Mouse (Mus musculus) spleen, adult 2 months (tissue): ENCODE results near the gene Intu. TPM values are rescaled to one million over a fixed set of nuclear protein-coding genes. Genes with fewer than 3 reads are reported as not detected.

Source experiments
- DNase-seq, 2 experiments: peaks; one replicate each; pipeline versions ENCODE4 v3.0.0 to v3.0.0-alpha.2; 2012 to 2021; ENCODE audit warnings: low spot score in 2 of 2, low read depth in 1 of 2
- H3K27ac ChIP-seq: fragments of 200-500 bp; 2 replicates; pipeline ENCODE4 v1.5.1; 2012; ENCODE audit warnings: low read length, inconsistent platforms; ENCODE audit not compliant: insufficient read depth
- H3K27me3 ChIP-seq: fragments of 200-500 bp; 2 replicates; pipeline ENCODE4 v1.6.1; 2012; ENCODE audit warnings: mild to moderate bottlenecking, moderate library complexity, low read length, inconsistent platforms; ENCODE audit not compliant: control insufficient read depth, insufficient read depth
- H3K36me3 ChIP-seq: fragments of 200-500 bp; 2 replicates; pipeline ENCODE4 v1.6.1; 2012; ENCODE audit warnings: mild to moderate bottlenecking, low read length, inconsistent platforms; ENCODE audit not compliant: control insufficient read depth, insufficient read depth
- H3K4me1 ChIP-seq: fragments of 200-500 bp; 2 replicates; pipeline ENCODE4 v1.6.1; 2011; ENCODE audit warnings: inconsistent platforms; ENCODE audit not compliant: control insufficient read depth, insufficient read depth, insufficient read length
- H3K4me3 ChIP-seq: fragments of 200-500 bp; 2 replicates; pipeline ENCODE4 v1.5.1; 2011; ENCODE audit warnings: mild to moderate bottlenecking, inconsistent platforms; ENCODE audit not compliant: insufficient read depth, insufficient read length; ENCODE audit errors: extremely low read depth
- CTCF ChIP-seq: fragments of 200-500 bp; IDR thresholded peaks from 2 replicates; pipeline ENCODE4 v1.5.1; 2011; ENCODE audit warnings: mild to moderate bottlenecking, inconsistent platforms; ENCODE audit not compliant: insufficient read depth, insufficient read length, insufficient replicate concordance; ENCODE audit errors: extremely low read depth
- POLR2A ChIP-seq: fragments of 200-500 bp; IDR thresholded peaks from 2 replicates; pipeline ENCODE4 v1.6.1; 2011; ENCODE audit warnings: low read depth, low read length, inconsistent platforms
- WGBS: fragments of 180-500 bp; shearing (Covaris S2); methylation state at CpG from one replicate; pipeline ENCODE4 v1.1.7; 2018; 5-methylcytosine and 5-hydroxymethylcytosine counted together
- polyA plus RNA-seq: library from polyadenylated mRNA; depleted of rRNA; stranded (reverse); fragments of >200 nt; gene quantifications from 2 replicates; pipeline ENCODE4 v1.2.3, GENCODE M21; 2012

The Intu gene
- polyA plus RNA-seq, 1 experiment, result 0.81 TPM

DNA sequence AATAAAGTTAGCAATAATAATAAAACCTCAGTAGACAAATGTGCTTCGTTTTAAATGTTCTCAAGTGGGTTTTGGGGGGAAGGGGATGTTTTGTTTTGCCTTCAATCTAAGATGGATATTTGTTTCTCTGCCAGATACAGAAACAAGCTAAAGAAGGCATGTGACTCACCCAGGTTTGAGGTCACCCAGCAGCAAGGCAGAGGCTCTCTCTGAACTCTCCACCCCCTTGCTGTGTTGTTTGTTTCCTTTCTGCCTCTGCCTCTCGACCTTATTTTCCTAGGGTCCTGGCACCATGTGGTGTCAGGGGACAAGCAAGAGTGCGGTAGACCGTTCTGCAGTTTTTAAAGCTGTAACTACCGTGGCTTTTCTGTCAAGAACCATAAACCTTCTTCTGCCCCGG, 8.6 kb upstream of the Intu start:
- TF ChIP-seq POLR2A, result no peak
- TF ChIP-seq CTCF, result no peak
- Histone ChIP-seq H3K4me3 (no peak overlapping the region), H3K27ac (no peak overlapping the region), H3K36me3 (no peaks in the 10 kb centered on the region), H3K27me3 (no peaks in the 10 kb centered on the region), H3K4me1 (no peaks in the 10 kb centered on the region)
- WGBS, result 31% methylated on average over 6 of the region's 6 CpGs
- no peak for DNase-seq

DNA sequence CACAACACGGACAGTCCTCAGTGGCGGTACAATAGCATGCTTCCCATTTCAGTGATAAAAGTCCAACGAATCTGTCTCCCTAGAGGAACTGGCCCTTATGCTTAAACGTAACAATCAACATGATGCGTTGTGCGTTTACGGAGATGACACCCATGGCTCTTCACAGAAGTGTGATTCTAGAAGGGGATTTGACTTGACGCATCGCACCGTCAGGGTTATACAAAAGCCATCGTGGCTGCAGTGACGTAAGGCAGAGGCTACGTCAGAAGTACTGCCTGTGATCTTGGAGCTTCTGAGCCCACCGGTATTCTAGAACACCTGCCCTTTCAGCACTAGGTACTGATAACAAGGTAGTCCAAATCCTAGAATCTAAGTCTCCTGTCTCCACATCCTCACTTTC, 8.2 kb upstream of the Intu start:
- no peak for DNase-seq
- Histone ChIP-seq H3K4me1 (no peaks in the 10 kb centered on the region), H3K4me3 (no peak overlapping the region), H3K36me3 (no peaks in the 10 kb centered on the region), H3K27me3 (no peaks in the 10 kb centered on the region), H3K27ac (no peak overlapping the region)
- WGBS, result 52% methylated on average over 14 of the region's 14 CpGs
- TF ChIP-seq POLR2A, result no peak

DNA sequence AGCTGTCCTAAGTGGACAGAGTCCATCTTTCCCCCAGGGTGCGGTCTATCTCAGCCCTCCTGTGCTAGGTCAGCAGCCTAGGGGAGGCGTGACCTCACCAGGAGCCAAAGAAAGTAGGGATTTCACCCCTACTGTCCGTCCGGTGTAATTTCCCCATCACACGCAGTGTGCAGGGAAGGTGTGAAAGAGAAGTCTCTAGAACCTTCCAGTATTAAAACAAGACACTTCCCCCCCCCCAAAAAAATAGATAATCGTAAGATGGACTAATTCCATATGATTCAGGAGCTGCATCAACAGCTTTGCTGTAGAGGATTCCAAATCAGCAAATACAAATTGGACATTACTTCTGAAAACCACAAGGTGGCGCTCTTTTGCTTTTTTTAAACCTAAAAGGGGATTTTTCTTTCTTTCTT, 7.7 kb upstream of the Intu start:
- TF ChIP-seq CTCF (no peak), POLR2A (no peak)
- Histone ChIP-seq H3K27me3 (no peaks in the 10 kb centered on the region), H3K36me3 (no peaks in the 10 kb centered on the region), H3K4me1 (no peaks in the 10 kb centered on the region), H3K4me3 (no peak overlapping the region), H3K27ac (no peak overlapping the region)
- 20% methylated on average over 7 of the region's 7 CpGs for WGBS
- DNase-seq, result no peak

DNA sequence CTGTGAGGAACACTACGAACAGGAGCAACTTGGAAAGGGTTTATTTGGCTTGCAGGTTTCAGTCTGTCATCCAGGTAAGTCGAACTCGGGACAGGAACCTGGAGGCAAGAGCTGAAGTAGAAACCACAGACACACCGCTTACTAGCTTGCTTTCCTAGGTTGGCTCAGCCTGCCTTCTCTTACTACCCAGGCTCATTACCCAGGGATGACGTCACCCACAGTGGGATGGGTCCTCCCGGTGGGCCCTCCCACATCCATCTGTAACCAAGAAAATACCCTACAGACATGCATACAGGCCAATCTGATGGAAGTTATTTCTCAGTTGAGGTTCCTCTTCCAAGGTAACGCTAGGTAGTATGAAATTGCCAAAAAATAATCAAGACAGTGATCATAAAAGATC, 6.2 kb upstream of the Intu start:
- WGBS, result 81% methylated on average over 7 of the region's 7 CpGs
- Histone ChIP-seq H3K27ac (no peak overlapping the region), H3K27me3 (0 out of 2 replicates have a peak, but pooled peaks cover under 1% of the 10 kb centered on the region), H3K36me3 (no peaks in the 10 kb centered on the region), H3K4me1 (no peaks in the 10 kb centered on the region), H3K4me3 (no peak overlapping the region)
- no peak for DNase-seq
- TF ChIP-seq POLR2A (no peak), CTCF (no peak)

DNA sequence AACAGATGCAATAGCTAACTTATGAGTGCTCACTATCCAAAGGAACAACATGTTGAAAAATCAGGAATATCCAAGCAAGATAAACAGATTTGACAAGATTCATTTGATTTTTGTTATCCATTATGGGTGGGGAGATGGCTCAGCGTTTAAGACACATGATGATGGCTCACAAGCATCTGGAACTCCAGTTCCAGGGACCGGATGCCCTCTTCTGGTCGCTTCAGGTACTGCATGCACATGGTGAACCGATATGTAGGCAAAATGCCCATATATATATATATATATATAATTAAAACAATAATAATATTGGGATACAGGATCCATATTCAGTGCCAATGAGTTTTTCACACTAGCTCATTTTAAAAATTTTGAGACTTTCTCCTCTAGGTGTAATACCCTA, 5.7 kb upstream of the Intu start:
- 10% methylated on average over 4 of the region's 4 CpGs for WGBS
- no peak overlapping the region for H3K27ac ChIP-seq
- peak; percentile 30 to 60 for DNase-seq
- 0 out of 2 replicates have a peak, but pooled peaks cover 2% of the 10 kb centered on the region for H3K27me3 ChIP-seq
- TF ChIP-seq POLR2A, result no peak
- peak; percentile 39; the same call in 1 of the 2 replicates for TF ChIP-seq CTCF
- no peaks in the 10 kb centered on the region for H3K36me3 ChIP-seq
- H3K4me1 ChIP-seq, result no peaks in the 10 kb centered on the region
- H3K4me3 ChIP-seq, result no peak overlapping the region

DNA sequence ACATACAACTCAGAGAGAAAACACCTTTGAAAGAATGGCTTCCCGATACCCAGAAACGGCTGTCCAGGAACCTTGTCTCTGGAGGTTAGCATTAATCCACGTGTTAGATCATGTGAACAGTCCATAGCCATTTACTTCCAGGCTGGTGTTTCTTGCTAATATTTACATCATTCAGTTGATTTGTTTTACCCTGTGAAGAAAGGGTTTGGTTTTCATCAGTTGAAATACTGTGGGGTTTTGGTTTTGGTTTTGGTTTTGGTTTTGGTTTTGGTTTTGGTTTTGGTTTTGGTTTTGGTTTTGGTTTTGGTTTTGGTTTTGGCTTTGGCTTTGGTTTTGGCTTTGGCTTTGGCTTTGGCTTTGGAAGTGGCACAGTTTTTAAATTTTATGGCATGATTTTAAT, 5.0 kb upstream of the Intu start:
- Histone ChIP-seq H3K4me3 (no peak overlapping the region), H3K27ac (no peak overlapping the region), H3K36me3 (no peaks in the 10 kb centered on the region), H3K4me1 (peaks cover under 1% of the 10 kb centered on the region; the same call in 1 of the 2 replicates), H3K27me3 (0 out of 2 replicates have a peak, but pooled peaks cover 2% of the 10 kb centered on the region)
- DNase-seq, result no peak
- TF ChIP-seq CTCF, result no peak
- no peak for TF ChIP-seq POLR2A
- WGBS, result 93% methylated on average over 3 of the region's 3 CpGs

DNA sequence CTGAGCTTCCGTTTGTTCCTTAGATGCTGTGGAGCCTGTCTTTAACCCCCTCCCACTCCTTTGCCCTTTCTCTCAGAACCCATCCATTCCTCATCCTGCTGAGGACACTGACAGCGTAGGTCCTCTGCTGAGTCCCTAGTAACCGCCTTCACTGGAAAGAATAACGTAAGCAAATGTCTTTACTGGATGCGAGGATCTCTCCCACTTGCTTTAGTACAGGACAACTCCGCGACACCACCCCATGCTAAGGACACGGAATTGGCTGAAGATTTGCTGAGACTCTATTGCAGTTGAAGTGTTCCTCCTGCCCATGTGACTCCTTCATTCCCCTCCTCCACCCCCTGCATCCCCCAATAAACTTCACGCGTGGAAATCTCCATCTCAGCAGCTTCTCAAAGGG, 3.9 kb upstream of the Intu start:
- 78% methylated on average over 10 of the region's 10 CpGs for WGBS
- TF ChIP-seq CTCF (no peak), POLR2A (no peak)
- peaks cover 8% of the 10 kb centered on the region; the same call in 1 of the 2 replicates for H3K27me3 ChIP-seq
- DNase-seq, result no peak
- peaks cover 8% of the 10 kb centered on the region for H3K4me1 ChIP-seq
- H3K27ac ChIP-seq, result no peak overlapping the region
- no peak overlapping the region for H3K4me3 ChIP-seq
- H3K36me3 ChIP-seq, result no peaks in the 10 kb centered on the region
